Mouse (Mus musculus): Measurements from ENCODE around the gene Oas1d. TPM values are rescaled to one million over a fixed set of nuclear protein-coding genes. Genes with fewer than 3 reads are reported as not detected.
"Not testable (repeated sequence)": the region's sequence is repeated elsewhere in the genome, so short reads cannot be mapped to it uniquely, and the experiment has no call there.

Gene Oas1d
- polyA plus RNA-seq, 1 experiment from 2014 or later: not detected

GRCm38 (mm10) chr5:120890026-120890425 lies 24.3 kb upstream of the Oas1d start:
- H3K4me1 ChIP-seq: no peaks in the 10 kb centered on the region
- no peak overlapping the region for H3K4me2 ChIP-seq (replicated peaks)
- no peak for ATAC-seq (ENCODE audit: low FRiP score, low read depth)
- no peaks in the 10 kb centered on the region for H3K36me3 ChIP-seq
- no peak overlapping the region for H3K4me3 ChIP-seq
- H3K27me3 ChIP-seq: no peaks in the 10 kb centered on the region
- no peaks in the 10 kb centered on the region for H3K9me3 ChIP-seq
- no peak overlapping the region for H3K27ac ChIP-seq
- 67% methylated on average over 2 of the region's 2 CpGs for WGBS
- H3K9ac ChIP-seq: no peak overlapping the region

GRCm38 (mm10) chr5:120890991-120891390 lies 23.3 kb upstream of the Oas1d start:
- Histone ChIP-seq H3K27ac (no peak overlapping the region), H3K36me3 (no peaks in the 10 kb centered on the region), H3K27me3 (no peaks in the 10 kb centered on the region), H3K9ac (no peak overlapping the region), H3K9me3 (no peaks in the 10 kb centered on the region), H3K4me2 (replicated peaks) (no peak overlapping the region), H3K4me1 (no peaks in the 10 kb centered on the region), H3K4me3 (no peak overlapping the region)
- ATAC-seq (ENCODE audit: low FRiP score, low read depth): no peak
- WGBS: 45% methylated on average over 3 of the region's 3 CpGs

GRCm38 (mm10) chr5:120891566-120892242 lies 22.6 kb upstream of the Oas1d start:
- H3K9me3 ChIP-seq; H3K9ac ChIP-seq; ATAC-seq (ENCODE audit: low FRiP score, low read depth); H3K36me3 ChIP-seq; H3K27ac ChIP-seq; H3K27me3 ChIP-seq; H3K4me1 ChIP-seq; H3K4me2 ChIP-seq (replicated peaks); H3K4me3 ChIP-seq: not testable (repeated sequence)
- 61% methylated on average over 2 of the region's 2 CpGs for WGBS

GRCm38 (mm10) chr5:120892243-120892660 lies 22.1 kb upstream of the Oas1d start:
- H3K9me3 ChIP-seq: no peaks in the 10 kb centered on the region
- H3K4me2 ChIP-seq (replicated peaks): no peak overlapping the region
- H3K4me3 ChIP-seq: no peak overlapping the region
- WGBS: 19% methylated on average over 2 of the region's 2 CpGs
- H3K9ac ChIP-seq: no peak overlapping the region
- H3K27me3 ChIP-seq: no peaks in the 10 kb centered on the region
- ATAC-seq (ENCODE audit: low FRiP score, low read depth): no peak
- H3K4me1 ChIP-seq: no peaks in the 10 kb centered on the region
- H3K36me3 ChIP-seq: no peaks in the 10 kb centered on the region
- H3K27ac ChIP-seq: no peak overlapping the region

- not testable (repeated sequence) for ATAC-seq (ENCODE audit: low FRiP score, low read depth); H3K27me3 ChIP-seq; H3K36me3 ChIP-seq; H3K4me3 ChIP-seq; H3K4me1 ChIP-seq; H3K9ac ChIP-seq; H3K27ac ChIP-seq; H3K4me2 ChIP-seq (replicated peaks); H3K9me3 ChIP-seq
- 90% methylated on average over 4 of the region's 4 CpGs for WGBS
These were observed 20.5 kb upstream of the Oas1d start for GRCm38 (mm10) chr5:120893866-120894265.

- not testable (repeated sequence) for H3K36me3 ChIP-seq; H3K4me2 ChIP-seq (replicated peaks)
- 73% methylated on average over 2 of the region's 2 CpGs for WGBS
These were observed 19.6 kb upstream of the Oas1d start for GRCm38 (mm10) chr5:120894692-120895091.

GRCm38 (mm10) chr5:120895231-120895900 lies 19.0 kb upstream of the Oas1d start:
- 91% methylated on average over 11 of the region's 11 CpGs for WGBS
- ATAC-seq (ENCODE audit: low FRiP score, low read depth): no peak
- Histone ChIP-seq H3K27ac (no peak overlapping the region), H3K4me1 (no peaks in the 10 kb centered on the region), H3K9me3 (no peaks in the 10 kb centered on the region), H3K4me2 (replicated peaks) (no peak overlapping the region), H3K4me3 (no peak overlapping the region), H3K36me3 (no peaks in the 10 kb centered on the region), H3K9ac (no peak overlapping the region), H3K27me3 (no peaks in the 10 kb centered on the region)

More at GRCm38 (mm10) chr5:120894692-120895091, 19.6 kb upstream of the Oas1d start:
- H3K27ac ChIP-seq; ATAC-seq (ENCODE audit: low FRiP score, low read depth); H3K27me3 ChIP-seq; H3K9ac ChIP-seq; H3K9me3 ChIP-seq; H3K4me3 ChIP-seq; H3K4me1 ChIP-seq: not testable (repeated sequence)

GRCm38 (mm10) chr5:120898307-120898706 lies 16.0 kb upstream of the Oas1d start:
- H3K4me3 ChIP-seq: no peak overlapping the region
- 84% methylated on average over 6 of the region's 6 CpGs for WGBS
- ATAC-seq (ENCODE audit: low FRiP score, low read depth): no peak

GRCm38 (mm10) chr5:120898726-120899125 lies 15.6 kb upstream of the Oas1d start:
- H3K4me1 ChIP-seq: no peaks in the 10 kb centered on the region
- no peak overlapping the region for H3K4me3 ChIP-seq
- no peak overlapping the region for H3K4me2 ChIP-seq (replicated peaks)
- H3K9me3 ChIP-seq: no peaks in the 10 kb centered on the region
- H3K36me3 ChIP-seq: no peaks in the 10 kb centered on the region
- no peak overlapping the region for H3K9ac ChIP-seq
- no peaks in the 10 kb centered on the region for H3K27me3 ChIP-seq
- no peak for ATAC-seq (ENCODE audit: low FRiP score, low read depth)
- no peak overlapping the region for H3K27ac ChIP-seq

More at GRCm38 (mm10) chr5:120898307-120898706, 16.0 kb upstream of the Oas1d start:
- H3K27ac ChIP-seq: no peak overlapping the region
- no peaks in the 10 kb centered on the region for H3K27me3 ChIP-seq
- H3K36me3 ChIP-seq: no peaks in the 10 kb centered on the region
- H3K9me3 ChIP-seq: no peaks in the 10 kb centered on the region
- H3K9ac ChIP-seq: no peak overlapping the region
- H3K4me1 ChIP-seq: no peaks in the 10 kb centered on the region
- H3K4me2 ChIP-seq (replicated peaks): no peak overlapping the region

- Histone ChIP-seq H3K4me3 (no peak overlapping the region), H3K27me3 (no peaks in the 10 kb centered on the region), H3K4me2 (replicated peaks) (no peak overlapping the region), H3K9me3 (no peaks in the 10 kb centered on the region), H3K36me3 (no peaks in the 10 kb centered on the region), H3K4me1 (no peaks in the 10 kb centered on the region), H3K9ac (no peak overlapping the region), H3K27ac (no peak overlapping the region)
- WGBS: 46% methylated on average over 1 of the region's 1 CpGs
- no peak for ATAC-seq (ENCODE audit: low FRiP score, low read depth)
These were observed 13.7 kb upstream of the Oas1d start for GRCm38 (mm10) chr5:120900666-120901065.

GRCm38 (mm10) chr5:120902056-120902455 lies 12.3 kb upstream of the Oas1d start:
- H3K36me3 ChIP-seq: no peaks in the 10 kb centered on the region
- no peak overlapping the region for H3K9ac ChIP-seq
- no peaks in the 10 kb centered on the region for H3K9me3 ChIP-seq
- WGBS: 92% methylated on average over 5 of the region's 5 CpGs
- H3K4me3 ChIP-seq: no peak overlapping the region
- no peaks in the 10 kb centered on the region for H3K27me3 ChIP-seq
- no peak for ATAC-seq (ENCODE audit: low FRiP score, low read depth)
- no peaks in the 10 kb centered on the region for H3K4me1 ChIP-seq
- no peak overlapping the region for H3K27ac ChIP-seq
- no peak overlapping the region for H3K4me2 ChIP-seq (replicated peaks)

GRCm38 (mm10) chr5:120906791-120907733 lies 7.3 kb upstream of the Oas1d start, which contains the start of gene Oas1a:
Gene Oas1a (minus strand): TSS chr5:120907521.
- H3K27me3 ChIP-seq; H3K36me3 ChIP-seq; H3K27ac ChIP-seq; H3K4me1 ChIP-seq; H3K4me3 ChIP-seq; H3K9me3 ChIP-seq; ATAC-seq (ENCODE audit: low FRiP score, low read depth); H3K9ac ChIP-seq: not testable (repeated sequence)
- 0 out of 2 replicates have a peak within 1 kb of the TSS, but pooled peaks have one; percentile 4 for H3K4me2 ChIP-seq (replicated peaks)
- WGBS: 33% methylated on average over 9 of the region's 12 CpGs
